Mouse (Mus musculus) lung, postnatal 4 days (tissue): Measurements from ENCODE around the gene Tmem123.

Experiments
- DNase-seq, 2 experiments: peaks; one replicate each; pipeline ENCODE4 v3.0.0; 2021

Gene Tmem123

GRCm38 (mm10) chr9:7775986-7776385, 12.1 kb downstream of the Tmem123 start:
- no peak for DNase-seq

GRCm38 (mm10) chr9:7776940-7777339, 13.1 kb downstream of the Tmem123 start:
- DNase-seq = no peak

DNA sequence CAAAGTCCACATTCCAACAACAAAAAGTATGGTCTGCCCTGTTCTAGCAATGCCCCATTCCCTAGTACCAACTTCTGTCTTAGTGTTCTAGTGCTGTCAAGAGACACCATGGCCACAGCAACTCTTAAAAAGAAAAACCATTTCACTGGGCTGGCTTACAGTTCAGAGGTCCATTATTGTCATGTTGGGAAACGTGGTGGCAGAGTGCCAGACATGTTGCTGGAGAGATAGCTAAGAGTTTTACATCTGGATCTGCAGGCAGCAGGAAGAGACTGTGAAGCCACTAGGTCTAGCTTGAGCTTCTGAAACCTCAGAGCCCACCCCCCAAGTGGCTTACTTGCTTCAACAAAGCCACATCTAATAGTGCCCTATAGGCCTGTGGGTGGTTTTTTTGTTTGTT, 13.8 kb downstream of the Tmem123 start:
- no peak for DNase-seq

GRCm38 (mm10) chr9:7778771-7779170, 14.9 kb downstream of the Tmem123 start:
- no peak for DNase-seq

DNA sequence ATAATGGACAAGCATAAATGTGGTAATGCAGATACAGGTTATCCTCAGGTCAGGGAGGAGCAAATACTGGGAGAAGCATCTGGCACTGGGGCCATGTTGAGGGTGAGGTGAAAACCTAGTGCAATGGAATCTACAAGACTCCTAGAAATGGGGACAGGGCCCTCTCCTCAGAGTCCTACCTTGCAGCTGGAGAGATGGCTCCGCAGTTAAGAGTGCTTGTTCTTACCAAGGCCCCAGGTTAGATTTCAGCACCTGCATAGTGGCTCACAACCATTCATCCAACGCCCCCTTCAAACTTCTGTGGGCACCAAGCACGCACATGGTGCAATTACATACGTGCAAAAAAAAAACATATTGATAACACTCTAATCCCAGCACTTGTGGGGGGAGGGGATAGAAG, 15.9 kb downstream of the Tmem123 start:
- DNase-seq = no peak

- no peak for DNase-seq
Measured at GRCm38 (mm10) chr9:7780250-7781150, 16.7 kb downstream of the Tmem123 start.

DNA sequence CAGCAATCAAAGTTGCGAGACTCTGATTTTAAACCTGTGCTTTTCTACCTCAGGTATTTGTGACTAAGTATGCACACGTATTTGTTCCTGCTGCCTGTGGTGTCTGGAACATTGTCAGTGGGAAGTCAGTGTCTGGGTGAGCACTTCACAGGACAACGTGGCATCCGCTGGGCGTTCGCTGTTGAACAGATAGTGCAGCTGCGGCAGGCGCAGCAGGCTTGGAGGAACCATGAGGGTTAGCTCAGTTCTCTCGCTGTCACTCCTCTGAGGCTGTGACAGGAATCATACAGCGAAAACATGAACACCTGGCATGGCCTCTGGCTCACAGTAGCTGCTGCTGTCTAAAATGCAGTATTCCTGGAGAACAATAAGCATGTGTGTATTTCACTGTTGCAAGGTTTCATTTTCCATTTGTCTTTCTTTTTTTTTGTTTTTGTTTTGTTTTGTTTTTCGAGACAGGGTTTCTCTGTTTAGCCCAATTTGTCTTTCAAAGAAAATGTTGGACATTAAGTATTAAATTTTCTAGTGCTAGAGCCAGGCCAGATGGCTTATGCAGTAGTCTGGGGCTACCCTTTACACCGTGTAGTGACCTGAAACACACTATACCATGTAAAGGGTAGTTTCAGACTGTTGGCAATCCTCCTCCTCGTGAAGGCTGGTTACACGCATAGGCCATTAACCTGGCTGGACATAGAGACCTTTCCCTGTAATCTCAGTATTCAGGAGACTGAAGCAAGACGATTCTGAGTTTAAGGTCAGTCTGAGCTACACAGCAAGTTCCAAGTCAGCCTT, 20.2 kb downstream of the Tmem123 start:
- no peak for DNase-seq

DNA sequence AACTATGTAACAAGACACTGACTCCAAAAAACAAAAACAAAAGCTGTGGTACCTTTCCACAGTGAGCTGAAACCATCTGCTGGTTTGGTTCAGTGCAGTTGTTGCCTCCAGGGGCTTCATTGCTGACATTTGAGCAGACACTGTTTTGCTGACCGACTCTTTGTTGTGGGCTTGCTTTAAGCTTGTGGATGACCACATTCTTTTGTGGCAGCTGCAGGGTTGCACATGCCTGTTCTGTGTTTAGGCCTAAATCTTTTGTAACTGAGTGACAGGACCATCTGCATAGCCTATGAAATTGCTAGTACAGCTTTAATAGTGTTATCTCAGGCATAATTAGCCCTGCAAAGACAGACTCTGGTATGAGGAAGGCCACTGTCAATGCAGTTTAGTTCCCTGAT, 20.8 kb downstream of the Tmem123 start:
- peak in 1 of 2 experiments; percentile 38 for DNase-seq

GRCm38 (mm10) chr9:7785396-7785795, 21.6 kb downstream of the Tmem123 start:
- no peak for DNase-seq

DNA sequence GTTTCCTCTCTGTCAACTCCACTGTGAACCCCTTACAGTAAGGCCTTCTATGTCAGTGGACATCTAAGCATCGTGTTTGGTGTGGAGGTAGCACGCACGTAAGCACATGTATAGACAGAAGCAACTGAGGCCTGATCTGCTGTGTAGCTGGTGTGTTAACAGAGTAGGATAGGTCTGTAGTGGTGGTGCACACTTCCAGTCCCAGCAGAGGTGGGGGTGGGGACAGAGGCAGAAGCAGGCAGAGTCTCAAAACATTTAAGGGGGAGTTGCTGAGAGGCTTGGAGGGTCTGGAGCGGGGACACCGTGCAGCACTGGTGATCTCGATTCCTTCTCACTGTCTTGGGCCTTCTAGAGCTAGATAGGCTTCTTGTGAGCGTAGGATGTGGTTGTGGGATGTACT, 22.2 kb downstream of the Tmem123 start:
- no peak for DNase-seq

DNA sequence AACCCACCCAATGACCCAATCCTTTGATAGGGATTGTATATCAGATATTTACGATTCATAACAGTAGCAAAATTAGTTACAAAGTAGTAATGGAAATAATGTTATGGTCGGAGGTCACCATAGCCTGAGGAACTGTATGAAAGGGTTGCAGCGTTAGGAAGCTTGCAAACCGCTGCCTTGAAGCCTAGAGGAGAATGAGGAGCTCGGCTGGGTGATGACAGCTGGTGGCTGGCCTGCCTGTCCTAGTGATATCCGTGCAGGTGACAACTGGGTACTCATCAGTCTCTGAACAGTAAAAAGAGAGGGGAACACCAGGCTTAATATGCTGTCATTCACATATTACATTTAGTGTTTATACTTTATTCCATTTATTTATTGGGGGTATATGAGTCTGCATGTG, 24.6 kb downstream of the Tmem123 start:
- no peak for DNase-seq

DNA sequence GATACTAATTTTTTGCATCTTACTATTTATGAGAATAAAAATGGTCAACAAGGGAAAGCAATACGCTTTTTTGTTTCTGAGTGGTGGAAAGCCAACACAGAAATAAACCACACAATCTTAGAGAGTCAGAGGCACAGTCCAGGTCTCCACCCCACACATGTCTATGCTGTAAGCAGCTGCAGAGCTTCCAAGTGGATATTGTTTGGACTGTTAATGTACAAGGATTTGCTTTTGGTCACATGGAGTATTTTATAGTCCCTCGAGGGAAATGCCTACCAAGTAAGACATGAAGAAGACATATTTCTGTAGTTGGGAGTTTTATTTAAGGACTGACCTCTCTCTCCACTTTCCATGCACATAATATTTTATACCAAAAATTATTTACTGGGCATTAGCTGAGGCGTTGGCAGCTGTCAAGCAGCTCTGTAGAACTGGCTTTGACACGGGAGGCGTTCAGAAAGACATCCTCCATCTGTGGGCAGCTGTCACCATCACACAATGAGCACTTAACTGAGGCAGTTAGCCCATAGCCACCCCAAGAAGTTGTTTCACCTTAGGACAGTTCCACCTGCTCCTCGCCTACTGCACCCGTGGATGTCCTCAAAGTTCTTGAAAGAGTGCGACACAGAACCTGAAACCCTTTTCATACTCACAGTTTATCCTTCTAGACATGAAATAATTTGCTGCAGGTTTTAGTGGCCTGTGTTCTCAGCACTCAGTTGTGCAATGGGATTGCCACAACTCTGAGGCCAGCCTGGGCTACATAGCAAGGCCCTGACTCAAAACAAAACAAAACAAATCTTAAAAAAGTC, 26.1 kb downstream of the Tmem123 start:
- DNase-seq = no peak

GRCm38 (mm10) chr9:7790580-7791084, 26.8 kb downstream of the Tmem123 start:
- no peak for DNase-seq

GRCm38 (mm10) chr9:7793561-7793960, 29.7 kb downstream of the Tmem123 start:
- DNase-seq = no peak

DNA sequence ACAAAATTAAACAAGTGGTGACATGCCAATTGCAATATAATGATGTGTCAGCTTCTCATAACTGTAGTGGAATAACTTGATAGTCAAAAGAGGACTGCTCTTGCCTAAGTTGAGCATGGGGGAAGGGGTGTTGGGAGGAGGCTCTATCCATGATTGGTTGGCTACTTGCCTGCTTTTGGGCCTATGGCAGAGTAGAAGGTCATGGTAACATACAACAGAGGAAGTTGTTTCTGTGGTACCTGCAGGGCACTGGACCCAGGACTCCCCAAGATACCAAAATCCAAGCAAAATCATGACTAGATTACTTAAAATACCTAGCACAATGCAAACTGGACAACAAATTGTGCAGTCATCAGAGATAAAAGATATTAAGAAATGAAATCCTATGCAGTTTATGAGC, 31.7 kb downstream of the Tmem123 start:
- DNase-seq = peak in 1 of 2 experiments; percentile 12

GRCm38 (mm10) chr9:7796129-7796864, 32.5 kb downstream of the Tmem123 start:
- peak in 1 of 2 experiments; percentile 3 for DNase-seq

- DNase-seq = no peak
Measured at GRCm38 (mm10) chr9:7797542-7797941, 33.7 kb downstream of the Tmem123 start.

DNA sequence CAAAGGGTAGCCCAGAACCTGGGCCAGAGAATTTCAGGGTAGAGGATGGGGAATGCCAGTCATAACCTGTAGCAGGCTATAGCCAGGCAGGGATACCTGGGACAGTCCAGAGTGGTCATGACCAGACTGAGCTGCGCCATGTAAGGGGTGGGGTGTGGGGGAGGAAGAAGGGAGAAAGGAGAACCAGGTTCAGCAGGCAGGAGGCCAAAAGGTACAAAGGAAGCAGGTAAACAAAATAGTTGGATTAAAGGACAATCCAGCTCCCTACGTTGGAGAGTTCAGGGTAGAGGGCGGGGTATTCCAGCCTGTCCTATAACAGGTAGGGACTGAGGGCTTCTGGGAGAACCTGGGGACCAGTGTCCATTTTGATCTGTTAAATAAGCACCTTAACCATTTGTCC, 34.7 kb downstream of the Tmem123 start:
- peak in 1 of 2 experiments; percentile 3 for DNase-seq

GRCm38 (mm10) chr9:7805101-7805506, 41.3 kb downstream of the Tmem123 start:
- no peak for DNase-seq

DNA sequence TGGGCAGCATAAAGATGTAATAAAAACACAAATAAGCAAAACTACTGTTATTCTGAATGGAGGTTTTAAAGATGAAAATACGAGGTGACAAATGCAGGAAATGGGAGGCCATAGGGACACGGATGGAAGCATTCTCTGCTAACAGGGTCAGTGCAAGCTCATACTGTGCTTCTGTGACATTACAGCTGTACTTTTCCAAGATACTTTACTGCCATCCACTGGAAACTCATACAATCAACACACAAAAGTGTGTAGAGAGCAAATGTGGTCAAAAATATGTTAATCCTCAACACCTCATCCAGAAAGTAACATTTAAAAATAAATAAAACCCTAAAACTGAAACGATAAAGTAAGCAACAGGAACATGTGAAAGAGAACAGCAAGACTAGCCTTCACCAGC, 58.9 kb downstream of the Tmem123 start:
- no peak for DNase-seq

- DNase-seq = no peak
Measured at GRCm38 (mm10) chr9:7824916-7825315, 61.1 kb downstream of the Tmem123 start.

DNA sequence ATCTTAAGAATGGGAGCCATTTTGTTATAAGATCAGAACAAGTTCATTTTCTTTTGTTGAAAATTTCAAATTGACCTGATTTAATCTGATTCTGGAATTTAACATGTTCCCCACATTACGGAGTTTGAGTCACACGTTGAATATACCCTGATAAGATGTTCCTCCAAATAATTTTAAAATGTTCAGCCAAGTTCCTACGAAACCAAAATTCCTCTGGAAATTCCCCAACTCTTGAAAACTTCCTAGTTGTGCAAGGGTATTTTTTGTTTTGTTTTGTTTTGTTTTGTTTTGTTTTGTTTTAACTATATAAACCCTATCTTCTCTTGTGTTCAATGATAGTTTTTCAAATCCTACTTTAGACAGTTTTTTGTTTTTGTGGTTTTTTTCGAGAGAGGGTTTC, 64.9 kb downstream of the Tmem123 start:
- no peak for DNase-seq
